30 mouse cellular contexts compared by ENCODE assay signal in the genomic region with DNA sequence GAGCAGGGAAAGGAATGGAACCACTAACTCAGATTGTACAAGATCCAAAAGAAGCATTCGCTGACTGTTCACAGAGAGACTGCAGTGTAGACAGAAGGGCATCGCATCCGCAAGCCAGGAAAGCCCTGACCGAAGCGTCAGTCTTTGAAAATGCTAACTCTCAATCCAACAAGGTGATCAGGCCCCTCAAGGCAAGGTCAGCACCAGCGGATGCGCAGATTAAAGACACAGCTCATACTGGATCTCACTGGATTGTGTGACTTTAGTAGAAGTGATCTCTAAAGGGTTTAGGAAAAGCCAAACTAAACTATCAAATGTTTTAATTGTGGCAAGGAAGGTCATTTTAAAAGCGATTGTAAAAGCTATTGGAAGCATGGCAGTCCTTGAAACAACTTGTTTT. TPM values are rescaled to one million over a fixed set of nuclear protein-coding genes. Genes with fewer than 3 reads are reported as not detected.
DNase-seq lines count a peak whose midpoint lies in the region; ATAC-seq and TF ChIP-seq lines count a peak whose summit lies in the region.
"Had no signal": no experiment of that assay in that cellular context is flagged by ENCODE, and none has a peak within 500 bp of the region (broad histone marks: within the 10 kb centered on the region; RNA-seq: fewer than 3 reads in every experiment).

No protein-coding gene starts in this region.

- no peak for TF ChIP-seq POLR2A in ES-Bruce4 (IDR thresholded peaks at IDR 0.05; ENCODE audit: insufficient read depth, low read length)

- H3K27me3 ChIP-seq in heart, embryonic 12.5 days (replicated peaks): no peaks in the 10 kb centered on the region
- H3K27me3 ChIP-seq in ES-Bruce4 (ENCODE audit: control insufficient read depth, insufficient read depth, low read length, poor library complexity, severe bottlenecking): no peaks in the 10 kb centered on the region
- H3K27me3 ChIP-seq: CH12.LX; embryonic facial prominence, embryonic 12.5 days; forebrain, embryonic 12.5 days; Patski had no signal

- no peak overlapping the region for H3K27ac ChIP-seq in heart, embryonic 12.5 days (ENCODE audit: poor library complexity, severe bottlenecking)
- no peak overlapping the region for H3K27ac ChIP-seq in ES-Bruce4 (ENCODE audit: insufficient read depth, low read length)
- H3K27ac ChIP-seq: embryonic facial prominence, embryonic 10.5 days; embryonic facial prominence, embryonic 12.5 days; forebrain, embryonic 10.5 days; forebrain, embryonic 12.5 days had no signal

- no peak overlapping the region for H3K4me3 ChIP-seq in heart, embryonic 12.5 days
- no peak overlapping the region for H3K4me3 ChIP-seq in ES-Bruce4 (ENCODE audit: low read depth, low read length)
- H3K4me3 ChIP-seq: embryonic facial prominence, embryonic 10.5 days; embryonic facial prominence, embryonic 12.5 days; forebrain, embryonic 10.5 days; forebrain, embryonic 12.5 days had no signal

- H3K9ac ChIP-seq in heart, embryonic 12.5 days: no peak overlapping the region
- no peak overlapping the region for H3K9ac ChIP-seq in ES-Bruce4 (ENCODE audit: low read depth, poor library complexity, severe bottlenecking)
- H3K9ac ChIP-seq: embryonic facial prominence, embryonic 12.5 days; forebrain, embryonic 12.5 days had no signal

- no peak overlapping the region for H3K4me2 ChIP-seq in heart, embryonic 12.5 days
- H3K4me2 ChIP-seq: embryonic facial prominence, embryonic 12.5 days; forebrain, embryonic 12.5 days had no signal

- peaks cover 7% of the 10 kb centered on the region; the same call in 1 of the 2 replicates for H3K36me3 ChIP-seq in heart, embryonic 12.5 days
- H3K36me3 ChIP-seq in ES-Bruce4 (ENCODE audit: control insufficient read depth, insufficient read depth, low read length, poor library complexity, severe bottlenecking): no peaks in the 10 kb centered on the region

- DNase-seq in heart, adult 11 months: peak; percentile 75
- peak; percentile 63 for DNase-seq in ZHBTc4 (ENCODE audit: low read depth, low spot score)
- no peak for DNase-seq in left cerebral cortex, adult 18-20 months (ENCODE audit: low spot score in 2 of 2)
- no peak for DNase-seq in thymus, postnatal 10 days (ENCODE audit: low spot score in 2 of 2)
- DNase-seq: adrenal gland, adult 2 months; adrenal gland, postnatal 10 days; adrenal gland, postnatal 25 days; B cell, adult 2 months; cerebellum, adult 11 months; cerebellum, adult 18-20 months; cerebellum, adult 8-10 months; cerebellum, adult 9-11 months; cerebellum, postnatal 14 days; cerebellum, postnatal 36 days had no signal

- no peak for TF ChIP-seq CTCF in ES-Bruce4 (IDR thresholded peaks at IDR 0.05; ENCODE audit: low read depth, low read length)

- peak; percentile 74 for TF ChIP-seq EP300 in ES-Bruce4 (IDR thresholded peaks at IDR 0.05; ENCODE audit: insufficient read depth, low read depth, low read length)

- 88% methylated on average over 8 of the region's 8 CpGs for WGBS in heart, embryonic 12.5 days

- H3K4me1 ChIP-seq in heart, embryonic 12.5 days (replicated peaks): peaks cover 29% of the 10 kb centered on the region
- no peaks in the 10 kb centered on the region for H3K4me1 ChIP-seq in ES-Bruce4 (ENCODE audit: control insufficient read depth, insufficient read depth, low read length)

- no peaks in the 10 kb centered on the region for H3K9me3 ChIP-seq in heart, embryonic 12.5 days (replicated peaks)
- no peaks in the 10 kb centered on the region for H3K9me3 ChIP-seq in ES-Bruce4 (replicated peaks; ENCODE audit: control insufficient read depth, insufficient read depth, low read length, poor library complexity, severe bottlenecking)
- H3K9me3 ChIP-seq: embryonic facial prominence, embryonic 10.5 days; embryonic facial prominence, embryonic 12.5 days; forebrain, embryonic 10.5 days; forebrain, embryonic 12.5 days; G1E had no signal

- ATAC-seq in heart, embryonic 12.5 days (ENCODE audit: insufficient number of reproducible peaks, low FRiP score): no peak
- ATAC-seq: CD4-positive, CD25-positive, alpha-beta regulatory T cell, adult 4 months; forebrain, embryonic 14.5 days; forebrain, embryonic 16.5 days; Patski had no signal

RNA-seq across cellular contexts. Expression of a gene that starts 15.4 kb away (rescaled TPM):
- 43.3 and 49.5 TPM in 2 replicates for polyA plus RNA-seq in heart, embryonic 12.5 days (2016; fragmentation: Nextera tagmentation; extraction: Ambion mirVana)
- 48.6 and 49.8 TPM in 2 replicates for polyA plus RNA-seq in ES-Bruce4 (2011; ENCODE audit: insufficient read depth, insufficient read length, low read depth, missing spikeins)
- total RNA-seq in left cerebral cortex, adult 18-20 months (2021): 10 to 100 TPM; 44.6 to 46.4 TPM

RNA-seq across cellular contexts. Expression of a gene that starts 19.2 kb away (rescaled TPM):
- polyA plus RNA-seq in heart, embryonic 12.5 days (2016; fragmentation: Nextera tagmentation; extraction: Ambion mirVana): 4.3 and 5.1 TPM in 2 replicates
- polyA plus RNA-seq in ES-Bruce4 (2011; ENCODE audit: insufficient read depth, insufficient read length, low read depth, missing spikeins): 8.8 and 13.9 TPM in 2 replicates
- total RNA-seq in left cerebral cortex, adult 18-20 months (2021): 1 to 10 TPM; 2.7 to 4.4 TPM
- total RNA-seq: CH12.LX had no signal
- polyA plus RNA-seq: CD4-positive, CD25-positive, alpha-beta regulatory T cell, adult 4 months had no signal

RNA-seq across cellular contexts. Expression of a gene that starts 38.7 kb away (rescaled TPM):
- polyA plus RNA-seq in heart, embryonic 12.5 days (2016; fragmentation: Nextera tagmentation; extraction: Ambion mirVana): 0.10 TPM in 1 of 2 replicates, not detected in the other
- polyA plus RNA-seq in ES-Bruce4 (2011; ENCODE audit: insufficient read depth, insufficient read length, low read depth, missing spikeins): not detected in 2 replicates
- not detected for total RNA-seq in left cerebral cortex, adult 18-20 months (2021)
- total RNA-seq: adrenal gland, adult 2 months; adrenal gland, postnatal 10 days; adrenal gland, postnatal 25 days; adrenal gland, postnatal 4 days; CH12.LX; common myeloid progenitor, adult 5-6 weeks had no signal
- polyA plus RNA-seq: adrenal gland, adult 2 months; brain, embryonic 14.5 days; CD4-positive, CD25-positive, alpha-beta regulatory T cell, adult 4 months; frontal cortex, adult 2 months; G1E had no signal

RNA-seq across cellular contexts. Expression of a gene that starts 51.1 kb away (rescaled TPM):
- polyA plus RNA-seq in heart, embryonic 12.5 days (2016; fragmentation: Nextera tagmentation; extraction: Ambion mirVana): 3.4 and 3.7 TPM in 2 replicates
- polyA plus RNA-seq in ES-Bruce4 (2011; ENCODE audit: insufficient read depth, insufficient read length, low read depth, missing spikeins): 55.1 and 58.3 TPM in 2 replicates
- total RNA-seq in left cerebral cortex, adult 18-20 months (2021): 10 to 100 TPM; 68.8 to 74.6 TPM

Comparison
In these comparisons a context has a peak if more than half of its experiments do, and no peak if none do; other contexts are left out.
1. DNase-seq: peak in heart, adult 11 months (single experiment) and ZHBTc4 (single experiment); none in left cerebral cortex, adult 18-20 months (0 of 2) and thymus, postnatal 10 days (0 of 2).